Mouse (Mus musculus) liver, embryonic 11.5 days (tissue): ENCODE data around the gene Tent5c. TPM values are rescaled to one million over a fixed set of nuclear protein-coding genes. Genes with fewer than 3 reads are reported as not detected.

Experiments used
- ATAC-seq: fragments of 200-750 bp; cut with Nextera tagmentation; replicated peaks from 2 replicates; pipeline ENCODE4 v1.8.0; 2017; ENCODE audit warnings: moderate number of reproducible peaks, mild to moderate bottlenecking, moderate TSS enrichment, moderate library complexity; ENCODE audit not compliant: low FRiP score
- DNase-seq: peaks from one replicate; pipeline ENCODE4 v3.0.0-alpha.2; 2017; ENCODE audit warnings: low spot score
- H3K27ac ChIP-seq: fragments of 300-500 bp; sonication (generic); 2 replicates; pipeline ENCODE4 v1.5.1; 2014; ENCODE audit warnings: mild to moderate bottlenecking, low read depth, low read length, control low read depth
- H3K27me3 ChIP-seq: fragments of 300-500 bp; sonication (generic); replicated peaks from 2 replicates; pipeline ENCODE4 v1.6.1; 2014; ENCODE audit warnings: low read length, mixed read lengths; ENCODE audit not compliant: control insufficient read depth, insufficient read depth
- H3K36me3 ChIP-seq: fragments of 300-500 bp; sonication (generic); 2 replicates; pipeline ENCODE4 v1.6.1; 2014; ENCODE audit warnings: mild to moderate bottlenecking, low read length, moderate library complexity, mixed read lengths; ENCODE audit not compliant: control insufficient read depth, insufficient read depth
- H3K4me1 ChIP-seq: fragments of 300-500 bp; sonication (generic); replicated peaks from 2 replicates; pipeline ENCODE4 v1.6.1; 2014; ENCODE audit warnings: low read length, mixed read lengths; ENCODE audit not compliant: control insufficient read depth, insufficient read depth
- H3K4me2 ChIP-seq: fragments of 300-500 bp; sonication (generic); 2 replicates; pipeline ENCODE4 v1.6.1; 2014; ENCODE audit warnings: mild to moderate bottlenecking, control low read depth, moderate library complexity
- H3K4me3 ChIP-seq: fragments of 300-500 bp; sonication (generic); 2 replicates; pipeline ENCODE4 v1.5.1; 2014; ENCODE audit warnings: low read depth, low read length, control low read depth
- H3K9ac ChIP-seq: fragments of 300-500 bp; sonication (generic); 2 replicates; pipeline ENCODE4 v1.6.1; 2014; ENCODE audit warnings: low read depth, low read length, control low read depth
- H3K9me3 ChIP-seq: fragments of 300-500 bp; sonication (generic); 2 replicates; pipeline ENCODE4 v1.6.1; 2016; ENCODE audit warnings: low read length, inconsistent platforms, mixed read lengths; ENCODE audit not compliant: control insufficient read depth
- WGBS: fragments of 180-500 bp; shearing (Covaris S2); extraction: QIAGEN DNeasy Blood & Tissue Kit; methylation state at CpG from one replicate; pipeline ENCODE4 v1.1.7; 2014; 5-methylcytosine and 5-hydroxymethylcytosine counted together
- polyA plus RNA-seq: library from polyadenylated mRNA; unstranded; fragments of >200 nt; fragmentation: Nextera tagmentation; extraction: Ambion mirVana; gene quantifications from 2 replicates; pipeline ENCODE4 v1.2.1, GENCODE M21; 2014

Gene Tent5c
- polyA plus RNA-seq, 1 experiment from 2014 or later = 10.5 TPM

- H3K27ac ChIP-seq = peak overlapping the region; percentile 98
- ATAC-seq (peak; percentile 85), DNase-seq (peak; percentile 54)
- peak overlapping the region; percentile 52 for H3K9ac ChIP-seq
- peak overlapping the region; percentile 78 for H3K4me2 ChIP-seq
- no peaks in the 10 kb centered on the region for H3K9me3 ChIP-seq
- peaks cover 51% of the 10 kb centered on the region for H3K4me1 ChIP-seq
- H3K36me3 ChIP-seq = no peaks in the 10 kb centered on the region
- 30% methylated on average over 7 of the region's 7 CpGs for WGBS
- H3K27me3 ChIP-seq = peaks cover 7% of the 10 kb centered on the region; the same call in 1 of the 2 replicates
- peak overlapping the region; percentile 38 for H3K4me3 ChIP-seq
Measured at GRCm38 (mm10) chr3:100482324-100482911, 6.7 kb downstream of the Tent5c start.

- Histone ChIP-seq H3K9ac (no peak overlapping the region), H3K4me3 (no peak overlapping the region), H3K4me2 (peak overlapping the region; percentile 78; the same call in 1 of the 2 replicates), H3K4me1 (peaks cover 37% of the 10 kb centered on the region), H3K27ac (no peak overlapping the region; the same call in 1 of the 2 replicates), H3K9me3 (no peaks in the 10 kb centered on the region), H3K27me3 (no peaks in the 10 kb centered on the region), H3K36me3 (no peaks in the 10 kb centered on the region)
- DNase-seq = no peak
- WGBS = 74% methylated on average over 7 of the region's 7 CpGs
- no peak for ATAC-seq
Measured at GRCm38 (mm10) chr3:100480251-100481005, 8.7 kb downstream of the Tent5c start.

DNA sequence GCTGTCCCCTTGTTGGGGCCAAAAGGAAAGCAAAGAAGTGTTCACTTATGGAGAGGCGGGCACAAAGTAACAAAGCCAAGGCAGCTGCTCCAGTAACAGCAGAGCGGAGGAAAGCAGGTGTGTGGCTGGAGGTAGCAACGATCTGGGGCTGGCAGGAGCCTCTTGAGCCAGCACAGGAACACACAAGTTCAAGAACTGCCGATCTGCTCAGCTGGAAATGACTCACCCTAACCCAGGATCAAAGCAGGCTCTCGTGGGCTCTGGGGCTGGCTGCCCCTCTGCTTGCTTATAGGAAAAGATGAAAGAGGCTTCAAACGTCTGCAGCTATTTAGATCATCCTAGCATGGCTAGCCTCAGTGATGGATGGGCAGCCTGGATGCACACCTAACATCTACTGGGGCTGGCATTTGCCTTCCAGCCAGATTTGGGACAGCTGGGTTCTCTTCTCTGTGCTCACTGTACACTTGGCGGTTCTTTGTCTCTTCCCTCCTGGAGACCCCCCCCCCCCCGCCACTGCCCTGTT lies 14.1 kb downstream of the Tent5c start:
- Histone ChIP-seq H3K36me3 (peaks cover 2% of the 10 kb centered on the region; the same call in 1 of the 2 replicates), H3K4me2 (no peak overlapping the region)

DNA sequence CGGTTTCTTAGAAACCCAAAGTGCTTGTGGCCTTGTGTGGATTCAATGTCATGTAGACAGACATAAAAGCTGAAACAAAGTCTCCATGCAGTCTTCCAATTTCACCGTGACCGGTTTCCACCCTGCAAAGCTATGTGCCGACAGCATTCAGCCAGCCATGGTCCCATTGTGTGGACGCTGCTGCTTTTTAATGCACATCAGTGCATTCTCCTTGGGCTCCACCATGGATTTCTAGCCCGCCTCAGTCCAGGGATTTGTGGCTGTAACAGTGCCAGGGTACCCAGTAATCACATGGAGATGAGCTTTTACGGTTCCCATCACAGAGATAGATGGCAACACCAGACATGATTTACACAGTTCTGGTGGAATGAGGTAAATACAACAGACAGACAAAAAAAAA lies 14.6 kb downstream of the Tent5c start:
- H3K36me3 ChIP-seq = peaks cover 2% of the 10 kb centered on the region; the same call in 1 of the 2 replicates
- DNase-seq (no peak), ATAC-seq (no peak)
- H3K9me3 ChIP-seq = no peaks in the 10 kb centered on the region
- no peak overlapping the region for H3K4me3 ChIP-seq
- no peak overlapping the region for H3K27ac ChIP-seq
- H3K4me1 ChIP-seq = no peaks in the 10 kb centered on the region
- no peak overlapping the region for H3K4me2 ChIP-seq
- H3K27me3 ChIP-seq = no peaks in the 10 kb centered on the region
- H3K9ac ChIP-seq = no peak overlapping the region
- WGBS = 88% methylated on average over 7 of the region's 7 CpGs

More for the DNA sequence above, 14.1 kb downstream of the Tent5c start:
- peaks cover 1% of the 10 kb centered on the region for H3K4me1 ChIP-seq
- no peaks in the 10 kb centered on the region for H3K9me3 ChIP-seq
- no peak overlapping the region for H3K9ac ChIP-seq
- no peak overlapping the region for H3K4me3 ChIP-seq
- no peak overlapping the region for H3K27ac ChIP-seq
- DNase-seq (no peak), ATAC-seq (no peak)
- WGBS = 55% methylated on average over 8 of the region's 8 CpGs
- no peaks in the 10 kb centered on the region for H3K27me3 ChIP-seq

DNA sequence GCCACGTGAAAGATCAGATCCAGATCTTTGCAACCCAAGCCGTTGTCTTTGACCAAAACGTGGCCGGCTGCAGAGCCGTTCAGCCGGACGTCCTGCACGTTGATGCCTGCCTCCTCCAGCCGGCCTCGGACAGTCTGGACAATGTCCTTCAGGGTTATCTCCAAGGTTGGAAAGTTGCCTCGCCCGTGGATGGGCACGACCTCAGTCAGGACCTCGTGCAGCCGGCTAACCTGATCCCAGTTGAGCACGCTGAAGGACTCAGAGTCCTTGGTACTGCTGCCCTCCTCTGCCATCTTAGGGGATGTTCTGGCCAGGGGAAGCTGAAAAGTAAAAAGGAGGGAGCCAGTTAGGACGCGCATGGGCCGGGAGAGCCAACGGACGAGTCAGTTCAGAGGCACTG lies 16.0 kb downstream of the Tent5c start:
- Histone ChIP-seq H3K36me3 (peaks cover 2% of the 10 kb centered on the region; the same call in 1 of the 2 replicates), H3K27ac (no peak overlapping the region), H3K27me3 (no peaks in the 10 kb centered on the region), H3K4me1 (no peaks in the 10 kb centered on the region), H3K4me2 (no peak overlapping the region), H3K9me3 (no peaks in the 10 kb centered on the region), H3K4me3 (no peak overlapping the region), H3K9ac (no peak overlapping the region)
- WGBS = 86% methylated on average over 21 of the region's 21 CpGs
- ATAC-seq (no peak), DNase-seq (no peak)

DNA sequence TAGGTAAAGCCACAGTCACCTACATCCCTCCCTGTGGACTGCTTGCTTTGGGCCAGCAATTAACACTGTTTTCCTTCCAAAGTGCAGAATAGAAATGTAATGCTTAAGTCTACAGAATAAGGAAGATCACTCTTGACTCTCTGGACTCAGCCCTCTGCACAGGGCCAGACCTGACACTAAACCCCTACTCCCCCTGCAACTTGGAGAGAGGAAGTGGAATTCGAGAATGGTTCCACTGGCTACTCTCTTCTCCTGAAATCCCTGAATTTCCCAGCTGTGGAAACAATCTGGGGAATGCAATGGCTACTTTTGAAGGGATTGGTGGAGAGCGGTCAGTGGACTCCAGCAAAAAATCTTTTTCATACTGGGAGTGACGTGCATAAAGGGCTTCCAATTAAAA lies 18.2 kb downstream of the Tent5c start:
- no peak for DNase-seq
- H3K27ac ChIP-seq = no peak overlapping the region
- 79% methylated on average over 3 of the region's 3 CpGs for WGBS
- no peak overlapping the region for H3K4me3 ChIP-seq
- no peaks in the 10 kb centered on the region for H3K4me1 ChIP-seq
- ATAC-seq = no peak
- H3K9ac ChIP-seq = no peak overlapping the region
- H3K4me2 ChIP-seq = no peak overlapping the region
- no peaks in the 10 kb centered on the region for H3K27me3 ChIP-seq
- H3K36me3 ChIP-seq = peaks cover 2% of the 10 kb centered on the region; the same call in 1 of the 2 replicates
- H3K9me3 ChIP-seq = no peaks in the 10 kb centered on the region

- DNase-seq = no peak
- H3K36me3 ChIP-seq = peaks cover 2% of the 10 kb centered on the region; the same call in 1 of the 2 replicates
- 78% methylated on average over 3 of the region's 3 CpGs for WGBS
Measured at GRCm38 (mm10) chr3:100470101-100470500, 19.0 kb downstream of the Tent5c start.

GRCm38 (mm10) chr3:100466551-100466950 lies 22.6 kb downstream of the Tent5c start:
- no peak for ATAC-seq
- Histone ChIP-seq H3K4me1 (peaks cover 3% of the 10 kb centered on the region; the same call in 1 of the 2 replicates), H3K9me3 (no peaks in the 10 kb centered on the region), H3K36me3 (no peaks in the 10 kb centered on the region), H3K27me3 (no peaks in the 10 kb centered on the region), H3K4me3 (no peak overlapping the region), H3K9ac (no peak overlapping the region), H3K4me2 (no peak overlapping the region), H3K27ac (no peak overlapping the region)
- no peak for DNase-seq
- 73% methylated on average over 4 of the region's 4 CpGs for WGBS

More at GRCm38 (mm10) chr3:100470101-100470500, 19.0 kb downstream of the Tent5c start:
- H3K9me3 ChIP-seq = no peaks in the 10 kb centered on the region
- H3K4me3 ChIP-seq = no peak overlapping the region
- no peak overlapping the region for H3K9ac ChIP-seq
- no peaks in the 10 kb centered on the region for H3K4me1 ChIP-seq
- no peak for ATAC-seq
- no peak overlapping the region for H3K27ac ChIP-seq
- no peaks in the 10 kb centered on the region for H3K27me3 ChIP-seq
- no peak overlapping the region for H3K4me2 ChIP-seq
